ENCODE assay signal across 8 mouse cellular contexts in the genomic region with DNA sequence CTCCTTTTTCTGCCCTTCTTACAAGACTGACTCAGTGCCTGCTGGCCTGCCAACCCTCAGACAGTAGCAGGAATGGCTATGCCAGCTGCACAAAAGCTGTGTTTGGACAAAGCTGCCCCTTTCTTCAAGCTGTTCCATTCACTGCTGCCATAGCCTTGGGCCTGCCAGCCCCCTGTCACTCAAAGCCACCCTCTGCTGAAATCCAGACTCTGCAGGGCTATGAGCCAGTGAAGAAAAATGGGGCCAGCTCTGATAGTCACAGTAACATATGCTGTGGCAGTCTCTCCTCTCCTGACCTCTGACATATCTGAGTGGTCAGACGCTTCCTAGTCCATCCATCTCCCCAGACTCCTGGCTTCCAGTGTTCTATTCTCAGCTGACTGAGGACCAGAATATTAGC.
A peak's percentile ranks its signal among the peaks of the same experiment; 100 is the strongest.
DNase-seq lines count a peak whose midpoint lies in the region; ATAC-seq lines count a peak whose summit lies in the region.

No protein-coding gene starts in this region.

- peaks cover 14% of the 10 kb centered on the region for H3K4me1 ChIP-seq in midbrain, embryonic 13.5 days (replicated peaks)
- H3K4me1 ChIP-seq in midbrain, embryonic 11.5 days (ENCODE audit: control insufficient read depth, insufficient read depth, low read length), result no peaks in the 10 kb centered on the region; the same call in 1 of the 2 replicates
- peaks cover 16% of the 10 kb centered on the region for H3K4me1 ChIP-seq in forebrain, embryonic 16.5 days (replicated peaks; ENCODE audit: control insufficient read depth, insufficient read depth, low read length)

- no peak overlapping the region for H3K4me3 ChIP-seq in midbrain, embryonic 13.5 days (replicated peaks)
- H3K4me3 ChIP-seq in midbrain, embryonic 11.5 days (ENCODE audit: low read depth, low read length), result no peak overlapping the region
- no peak overlapping the region for H3K4me3 ChIP-seq in forebrain, embryonic 16.5 days (replicated peaks; ENCODE audit: low read length)

- WGBS in midbrain, embryonic 13.5 days, result 75% methylated on average over 1 of the region's 1 CpGs
- WGBS in midbrain, embryonic 11.5 days, result 77% methylated on average over 1 of the region's 1 CpGs
- WGBS in forebrain, embryonic 16.5 days, result 28% methylated on average over 1 of the region's 1 CpGs

- no peaks in the 10 kb centered on the region for H3K36me3 ChIP-seq in midbrain, embryonic 13.5 days
- no peaks in the 10 kb centered on the region for H3K36me3 ChIP-seq in midbrain, embryonic 11.5 days (ENCODE audit: control insufficient read depth, insufficient read depth, low read length)
- no peaks in the 10 kb centered on the region for H3K36me3 ChIP-seq in forebrain, embryonic 16.5 days (ENCODE audit: control insufficient read depth, insufficient read depth)

- DNase-seq in midbrain, embryonic 11.5 days (ENCODE audit: low spot score, missing footprints), result no peak
- DNase-seq in left cerebral cortex, adult 18-20 months (ENCODE audit: low spot score in 2 of 2), result peak; percentile 17 to 42
- DNase-seq in telencephalon, adult 2 months (ENCODE audit: low read depth, low spot score), result peak; percentile 35
- no peak for DNase-seq in lung, adult 18-20 months
- DNase-seq in heart, adult 8-10 months (ENCODE audit: low spot score), result no peak

- no peaks in the 10 kb centered on the region for H3K27me3 ChIP-seq in midbrain, embryonic 13.5 days
- no peaks in the 10 kb centered on the region for H3K27me3 ChIP-seq in midbrain, embryonic 11.5 days (ENCODE audit: control insufficient read depth, insufficient read depth, low read length)
- H3K27me3 ChIP-seq in forebrain, embryonic 16.5 days (replicated peaks; ENCODE audit: control insufficient read depth, insufficient read depth, low read length), result no peaks in the 10 kb centered on the region

- H3K27ac ChIP-seq in midbrain, embryonic 13.5 days, result no peak overlapping the region
- H3K27ac ChIP-seq in midbrain, embryonic 11.5 days (ENCODE audit: low read depth, low read length), result no peak overlapping the region
- no peak overlapping the region for H3K27ac ChIP-seq in forebrain, embryonic 16.5 days (ENCODE audit: low read length)

- H3K9ac ChIP-seq in midbrain, embryonic 13.5 days (replicated peaks), result no peak overlapping the region
- H3K9ac ChIP-seq in midbrain, embryonic 11.5 days (ENCODE audit: low read length), result no peak overlapping the region
- no peak overlapping the region for H3K9ac ChIP-seq in forebrain, embryonic 16.5 days (replicated peaks; ENCODE audit: low read depth, low read length)

- H3K9me3 ChIP-seq in midbrain, embryonic 13.5 days, result no peaks in the 10 kb centered on the region
- H3K9me3 ChIP-seq in midbrain, embryonic 11.5 days (ENCODE audit: control insufficient read depth, low read length), result no peaks in the 10 kb centered on the region
- H3K9me3 ChIP-seq in forebrain, embryonic 16.5 days (ENCODE audit: control insufficient read depth, low read length), result no peaks in the 10 kb centered on the region

- H3K4me2 ChIP-seq in midbrain, embryonic 13.5 days (replicated peaks), result no peak overlapping the region
- H3K4me2 ChIP-seq in midbrain, embryonic 11.5 days, result no peak overlapping the region
- no peak overlapping the region for H3K4me2 ChIP-seq in forebrain, embryonic 16.5 days (ENCODE audit: low read length)

- peak; percentile 79 for ATAC-seq in midbrain, embryonic 13.5 days
- no peak for ATAC-seq in midbrain, embryonic 11.5 days (ENCODE audit: low FRiP score)
- peak; percentile 96 for ATAC-seq in forebrain, embryonic 16.5 days
- ATAC-seq in CD4-positive, CD25-positive, alpha-beta regulatory T cell, adult 4 months, result no peak

Comparison
In these comparisons a context has a peak if more than half of its experiments do, and no peak if none do; other contexts are left out.
1. ATAC-seq: peak in midbrain, embryonic 13.5 days (single experiment) and forebrain, embryonic 16.5 days (single experiment); none in midbrain, embryonic 11.5 days (single experiment) and CD4-positive, CD25-positive, alpha-beta regulatory T cell, adult 4 months (single experiment).
2. DNase-seq: peak in left cerebral cortex, adult 18-20 months (2 of 2) and telencephalon, adult 2 months (single experiment); none in midbrain, embryonic 11.5 days (single experiment), lung, adult 18-20 months (0 of 2) and heart, adult 8-10 months (single experiment).